Mouse (Mus musculus): ENCODE data around the gene Efnb3.

The Efnb3 gene

GRCm38 (mm10) chr11:69582230-69582805, 22.3 kb upstream of the Efnb3 start:
- DNase-seq (ENCODE audit: low spot score in 2 of 2), result no peak

- no peak for DNase-seq (ENCODE audit: low spot score in 2 of 2)
Observed at GRCm38 (mm10) chr11:69581814-69582213, 21.8 kb upstream of the Efnb3 start.

- peak; percentile 92 for DNase-seq (ENCODE audit: low spot score in 2 of 2)
Observed at GRCm38 (mm10) chr11:69581147-69581688, 21.2 kb upstream of the Efnb3 start.

- DNase-seq (ENCODE audit: low spot score in 2 of 2), result no peak
Observed at GRCm38 (mm10) chr11:69580572-69581146, 20.7 kb upstream of the Efnb3 start.

- peak; percentile 89 to 91 for DNase-seq (ENCODE audit: low spot score in 2 of 2)
Observed at GRCm38 (mm10) chr11:69580091-69580514, 20.1 kb upstream of the Efnb3 start, which contains the start of the genes Wrap53 and Trp53. Gene Wrap53, minus strand, starts transcription at chr11:69580255. Gene Trp53, plus strand, starts transcription at chr11:69580359.

- DNase-seq (ENCODE audit: low spot score in 2 of 2), result peak; percentile 99 to 100
Observed at GRCm38 (mm10) chr11:69579128-69580017, 19.4 kb upstream of the Efnb3 start.

GRCm38 (mm10) chr11:69578301-69578700, 18.3 kb upstream of the Efnb3 start:
- DNase-seq (ENCODE audit: low spot score in 2 of 2), result no peak

- no peak for DNase-seq (ENCODE audit: low spot score in 2 of 2)
Observed at GRCm38 (mm10) chr11:69576307-69576706, 16.3 kb upstream of the Efnb3 start.

GRCm38 (mm10) chr11:69575220-69575619, 15.2 kb upstream of the Efnb3 start:
- no peak for DNase-seq (ENCODE audit: low spot score in 2 of 2)

GRCm38 (mm10) chr11:69565131-69565530, 5.1 kb upstream of the Efnb3 start:
- no peak for DNase-seq (ENCODE audit: low spot score in 2 of 2)

- DNase-seq (ENCODE audit: low spot score in 2 of 2), result no peak
Observed at GRCm38 (mm10) chr11:69564391-69564790, 4.4 kb upstream of the Efnb3 start.

- no peak for DNase-seq (ENCODE audit: low spot score in 2 of 2)
Observed at GRCm38 (mm10) chr11:69563373-69563772, 3.4 kb upstream of the Efnb3 start.

- no peak for DNase-seq (ENCODE audit: low spot score in 2 of 2)
Observed at GRCm38 (mm10) chr11:69560896-69561854, 1.2 kb upstream of the Efnb3 start.

GRCm38 (mm10) chr11:69559183-69559582, 822 bp downstream of the Efnb3 start:
- no peak for DNase-seq (ENCODE audit: low spot score in 2 of 2)

- no peak for DNase-seq (ENCODE audit: low spot score in 2 of 2)
Observed at GRCm38 (mm10) chr11:69558756-69559155, 1.2 kb downstream of the Efnb3 start.

GRCm38 (mm10) chr11:69557381-69557958, 2.5 kb downstream of the Efnb3 start:
- peak; percentile 51 to 52 for DNase-seq (ENCODE audit: low spot score in 2 of 2)

GRCm38 (mm10) chr11:69554539-69555140, 5.4 kb downstream of the Efnb3 start:
- no peak for DNase-seq (ENCODE audit: low spot score in 2 of 2)

GRCm38 (mm10) chr11:69553341-69553721, 6.7 kb downstream of the Efnb3 start:
- no peak for DNase-seq (ENCODE audit: low spot score in 2 of 2)

GRCm38 (mm10) chr11:69552622-69553340, 7.2 kb downstream of the Efnb3 start:
- DNase-seq (ENCODE audit: low spot score in 2 of 2), result peak; percentile 46 to 66

GRCm38 (mm10) chr11:69551310-69551709, 8.7 kb downstream of the Efnb3 start:
- no peak for DNase-seq (ENCODE audit: low spot score in 2 of 2)
